Mouse (Mus musculus) E14TG2a.4 (cell line): Measurements from ENCODE around the gene Foxn3.

Experiments used
- CTCF ChIP-seq: conservative IDR thresholded peaks from 2 replicates; pipeline ENCODE4 v1.5.1; 2014; ENCODE audit warnings: low read length
- POU5F1 ChIP-seq: IDR thresholded peaks from 2 replicates; pipeline ENCODE4 v1.6.1; 2014; ENCODE audit warnings: low read length, borderline replicate concordance

- no peak for TF ChIP-seq CTCF
- TF ChIP-seq POU5F1, result no peak
Measured at GRCm38 (mm10) chr12:99543421-99544195, 19.8 kb downstream of the Foxn3 start.
